Comparison of ENCODE assay signal across 24 mouse cellular contexts in the genomic region with DNA sequence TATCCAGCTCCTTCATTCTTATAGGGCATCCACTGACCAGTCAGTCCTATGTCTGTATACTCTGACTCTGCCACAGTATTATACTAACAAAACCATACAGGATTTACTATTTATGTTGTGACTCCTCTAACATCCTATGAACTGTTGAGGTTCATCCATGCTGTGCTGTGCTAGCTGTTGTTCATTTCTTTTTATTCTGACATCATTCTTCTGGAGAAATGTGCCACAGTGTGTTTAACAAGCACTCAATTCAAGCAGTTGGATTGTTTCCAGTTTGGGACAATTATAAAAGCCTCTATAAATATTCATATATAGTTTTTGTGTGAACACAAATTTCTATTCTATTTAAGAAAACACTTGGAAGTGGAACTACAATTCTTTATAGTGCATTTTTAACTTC.
DNase-seq lines count a peak whose midpoint lies in the region; ATAC-seq and TF ChIP-seq lines count a peak whose summit lies in the region.
"Had no signal": no experiment of that assay in that cellular context is flagged by ENCODE, and none has a peak within 500 bp of the region (broad histone marks: within the 10 kb centered on the region; RNA-seq: fewer than 3 reads in every experiment).

No protein-coding gene starts in this region.

- peak; percentile 14 for DNase-seq in midbrain, postnatal 0 days (ENCODE audit: low spot score)
- peak; percentile 14 for DNase-seq in brain, embryonic 18.5 days (ENCODE audit: low read depth, low spot score)
- DNase-seq in layer of hippocampus, adult 18-20 months (ENCODE audit: low spot score in 2 of 2): no peak
- DNase-seq: adrenal gland, adult 2 months; adrenal gland, postnatal 14 days; cerebellum, adult 11 months; cerebellum, adult 2 months; cerebellum, adult 9-11 months; cerebellum, postnatal 25 days; embryo, embryonic 11 days; gastrocnemius, adult 2 months; gastrocnemius, postnatal 14 days; heart, adult 11 months had no signal

- TF ChIP-seq CTCF in midbrain, postnatal 0 days (IDR thresholded peaks at IDR 0.05): no peak

- ATAC-seq in forebrain, embryonic 16.5 days: peak; percentile 70
- ATAC-seq in forebrain, embryonic 12.5 days (ENCODE audit: low FRiP score): no peak
- ATAC-seq in midbrain, postnatal 0 days (ENCODE audit: low FRiP score): no peak
- no peak for ATAC-seq in midbrain, embryonic 13.5 days
- ATAC-seq: CD4-positive, CD25-positive, alpha-beta regulatory T cell, adult 4 months; intestine, postnatal 0 days had no signal

- no peak overlapping the region for H3K4me2 ChIP-seq in forebrain, embryonic 16.5 days (ENCODE audit: low read length)
- H3K4me2 ChIP-seq in forebrain, embryonic 12.5 days: no peak overlapping the region
- no peak overlapping the region for H3K4me2 ChIP-seq in midbrain, postnatal 0 days (ENCODE audit: low read depth, low read length, poor library complexity, severe bottlenecking)
- H3K4me2 ChIP-seq in midbrain, embryonic 13.5 days (replicated peaks): no peak overlapping the region
- H3K4me2 ChIP-seq: embryonic facial prominence, embryonic 13.5 days; heart, embryonic 11.5 days; hindbrain, embryonic 12.5 days; hindbrain, embryonic 15.5 days had no signal

- no peaks in the 10 kb centered on the region for H3K27me3 ChIP-seq in forebrain, embryonic 16.5 days (replicated peaks; ENCODE audit: control insufficient read depth, insufficient read depth, low read length)
- no peaks in the 10 kb centered on the region for H3K27me3 ChIP-seq in forebrain, embryonic 12.5 days
- no peaks in the 10 kb centered on the region for H3K27me3 ChIP-seq in midbrain, postnatal 0 days (ENCODE audit: insufficient read depth, low read length)
- H3K27me3 ChIP-seq in midbrain, embryonic 13.5 days: no peaks in the 10 kb centered on the region
- H3K27me3 ChIP-seq: embryonic facial prominence, embryonic 13.5 days; hindbrain, embryonic 12.5 days; hindbrain, embryonic 15.5 days had no signal

- no peaks in the 10 kb centered on the region for H3K9me3 ChIP-seq in forebrain, embryonic 16.5 days (ENCODE audit: control insufficient read depth, low read length)
- no peaks in the 10 kb centered on the region for H3K9me3 ChIP-seq in forebrain, embryonic 12.5 days
- H3K9me3 ChIP-seq in midbrain, postnatal 0 days (ENCODE audit: low read length): no peaks in the 10 kb centered on the region
- H3K9me3 ChIP-seq in midbrain, embryonic 13.5 days: no peaks in the 10 kb centered on the region
- H3K9me3 ChIP-seq: embryonic facial prominence, embryonic 10.5 days; embryonic facial prominence, embryonic 13.5 days; hindbrain, embryonic 12.5 days; hindbrain, embryonic 15.5 days had no signal

- H3K9ac ChIP-seq in forebrain, embryonic 16.5 days (replicated peaks; ENCODE audit: low read depth, low read length): no peak overlapping the region
- no peak overlapping the region for H3K9ac ChIP-seq in forebrain, embryonic 12.5 days
- no peak overlapping the region for H3K9ac ChIP-seq in midbrain, postnatal 0 days (replicated peaks; ENCODE audit: low read length, poor library complexity, severe bottlenecking)
- no peak overlapping the region for H3K9ac ChIP-seq in midbrain, embryonic 13.5 days (replicated peaks)
- H3K9ac ChIP-seq: embryonic facial prominence, embryonic 13.5 days; hindbrain, embryonic 12.5 days; hindbrain, embryonic 15.5 days had no signal

- H3K4me3 ChIP-seq in forebrain, embryonic 16.5 days (replicated peaks; ENCODE audit: low read length): no peak overlapping the region
- no peak overlapping the region for H3K4me3 ChIP-seq in forebrain, embryonic 12.5 days (replicated peaks)
- no peak overlapping the region for H3K4me3 ChIP-seq in midbrain, postnatal 0 days (ENCODE audit: low read depth, low read length)
- no peak overlapping the region for H3K4me3 ChIP-seq in midbrain, embryonic 13.5 days (replicated peaks)
- H3K4me3 ChIP-seq: embryonic facial prominence, embryonic 10.5 days; embryonic facial prominence, embryonic 13.5 days; erythroblast, embryonic 14.5 days; gastrocnemius, adult 2 months; hindbrain, embryonic 12.5 days; hindbrain, embryonic 15.5 days had no signal

- H3K27ac ChIP-seq in forebrain, embryonic 16.5 days (ENCODE audit: low read length): no peak overlapping the region
- H3K27ac ChIP-seq in forebrain, embryonic 12.5 days: no peak overlapping the region
- no peak overlapping the region for H3K27ac ChIP-seq in midbrain, postnatal 0 days (ENCODE audit: low read depth, low read length)
- no peak overlapping the region for H3K27ac ChIP-seq in midbrain, embryonic 13.5 days
- H3K27ac ChIP-seq: embryonic facial prominence, embryonic 10.5 days; embryonic facial prominence, embryonic 13.5 days; gastrocnemius, adult 2 months; hindbrain, embryonic 12.5 days; hindbrain, embryonic 15.5 days had no signal

- H3K36me3 ChIP-seq in forebrain, embryonic 16.5 days (ENCODE audit: control insufficient read depth, insufficient read depth): no peaks in the 10 kb centered on the region
- H3K36me3 ChIP-seq in forebrain, embryonic 12.5 days (replicated peaks): no peaks in the 10 kb centered on the region
- no peaks in the 10 kb centered on the region for H3K36me3 ChIP-seq in midbrain, postnatal 0 days (ENCODE audit: insufficient read depth, low read length)
- no peaks in the 10 kb centered on the region for H3K36me3 ChIP-seq in midbrain, embryonic 13.5 days
- H3K36me3 ChIP-seq: embryonic facial prominence, embryonic 10.5 days; embryonic facial prominence, embryonic 13.5 days; hindbrain, embryonic 12.5 days; hindbrain, embryonic 15.5 days had no signal

- no peaks in the 10 kb centered on the region for H3K4me1 ChIP-seq in forebrain, embryonic 16.5 days (replicated peaks; ENCODE audit: control insufficient read depth, insufficient read depth, low read length)
- no peaks in the 10 kb centered on the region for H3K4me1 ChIP-seq in forebrain, embryonic 12.5 days
- no peaks in the 10 kb centered on the region for H3K4me1 ChIP-seq in midbrain, postnatal 0 days (ENCODE audit: insufficient read depth, low read length)
- H3K4me1 ChIP-seq in midbrain, embryonic 13.5 days (replicated peaks): no peaks in the 10 kb centered on the region
- H3K4me1 ChIP-seq: embryonic facial prominence, embryonic 10.5 days; embryonic facial prominence, embryonic 13.5 days; hindbrain, embryonic 12.5 days; hindbrain, embryonic 15.5 days had no signal

Comparison
In these comparisons a context has a peak if more than half of its experiments do, and no peak if none do; other contexts are left out.
1. DNase-seq: peak in midbrain, postnatal 0 days (single experiment) and brain, embryonic 18.5 days (single experiment); none in layer of hippocampus, adult 18-20 months (0 of 2).